Mouse (Mus musculus) embryonic facial prominence, embryonic 14.5 days (tissue): ENCODE data around the gene Dtx2. TPM values are rescaled to one million over a fixed set of nuclear protein-coding genes. Genes with fewer than 3 reads are reported as not detected.
A peak's percentile ranks its signal among the peaks of the same experiment; 100 is the strongest.
"Not testable (repeated sequence)": the region's sequence is repeated elsewhere in the genome, so short reads cannot be mapped to it uniquely, and the experiment has no call there.

ENCODE experiments used
- ATAC-seq: fragments of 200-750 bp; cut with Nextera tagmentation; 2 replicates; pipeline ENCODE4 v1.8.0; 2017; ENCODE audit warnings: low read depth, moderate number of reproducible peaks, moderate TSS enrichment
- DNase-seq: peaks from one replicate; pipeline ENCODE4 v3.0.0-alpha.2; 2015; ENCODE audit warnings: low spot score
- H3K27ac ChIP-seq: fragments of 300-500 bp; sonication (generic); replicated peaks from 2 replicates; pipeline ENCODE4 v1.5.1; 2014; ENCODE audit warnings: low read depth, mild to moderate bottlenecking, low read length, moderate library complexity
- H3K27me3 ChIP-seq: fragments of 300-500 bp; sonication (generic); replicated peaks from 2 replicates; pipeline ENCODE4 v1.6.1; 2014; ENCODE audit warnings: low read length; ENCODE audit not compliant: control insufficient read depth, insufficient read depth
- H3K36me3 ChIP-seq: fragments of 300-500 bp; sonication (generic); 2 replicates; pipeline ENCODE4 v1.6.1; 2014; ENCODE audit warnings: low read length, mixed read lengths; ENCODE audit not compliant: control insufficient read depth, insufficient read depth
- H3K4me1 ChIP-seq: fragments of 300-500 bp; sonication (generic); 2 replicates; pipeline ENCODE4 v1.6.1; 2014; ENCODE audit warnings: antibody characterized with exemption, low read length; ENCODE audit not compliant: control insufficient read depth, insufficient read depth
- H3K4me2 ChIP-seq: fragments of 300-500 bp; sonication (generic); 2 replicates; pipeline ENCODE4 v1.6.1; 2014; ENCODE audit warnings: low read depth, mild to moderate bottlenecking, low read length, moderate library complexity, mixed read lengths
- H3K4me3 ChIP-seq: fragments of 300-500 bp; sonication (generic); 2 replicates; pipeline ENCODE4 v1.5.1; 2014; ENCODE audit warnings: low read depth, mild to moderate bottlenecking, low read length
- H3K9ac ChIP-seq: fragments of 300-500 bp; sonication (generic); 2 replicates; pipeline ENCODE4 v1.6.1; 2014; ENCODE audit warnings: low read depth, mild to moderate bottlenecking, low read length, moderate library complexity, mixed read lengths
- H3K9me3 ChIP-seq: fragments of 300-500 bp; sonication (generic); 2 replicates; pipeline ENCODE4 v1.6.1; 2016; ENCODE audit warnings: low read length; ENCODE audit not compliant: control insufficient read depth
- WGBS: fragments of 180-500 bp; shearing (Covaris S2); extraction: QIAGEN DNeasy Blood & Tissue Kit; methylation state at CpG from one replicate; pipeline ENCODE4 v1.1.7; 2014; 5-methylcytosine and 5-hydroxymethylcytosine counted together
- polyA plus RNA-seq: library from polyadenylated mRNA; unstranded; fragments of >200 nt; fragmentation: Nextera tagmentation; extraction: Ambion mirVana; gene quantifications from 2 replicates; pipeline ENCODE4 v1.2.1, GENCODE M21; 2014

Dtx2 gene
- polyA plus RNA-seq, 1 experiment from 2014 or later, result 25.2 TPM

DNA sequence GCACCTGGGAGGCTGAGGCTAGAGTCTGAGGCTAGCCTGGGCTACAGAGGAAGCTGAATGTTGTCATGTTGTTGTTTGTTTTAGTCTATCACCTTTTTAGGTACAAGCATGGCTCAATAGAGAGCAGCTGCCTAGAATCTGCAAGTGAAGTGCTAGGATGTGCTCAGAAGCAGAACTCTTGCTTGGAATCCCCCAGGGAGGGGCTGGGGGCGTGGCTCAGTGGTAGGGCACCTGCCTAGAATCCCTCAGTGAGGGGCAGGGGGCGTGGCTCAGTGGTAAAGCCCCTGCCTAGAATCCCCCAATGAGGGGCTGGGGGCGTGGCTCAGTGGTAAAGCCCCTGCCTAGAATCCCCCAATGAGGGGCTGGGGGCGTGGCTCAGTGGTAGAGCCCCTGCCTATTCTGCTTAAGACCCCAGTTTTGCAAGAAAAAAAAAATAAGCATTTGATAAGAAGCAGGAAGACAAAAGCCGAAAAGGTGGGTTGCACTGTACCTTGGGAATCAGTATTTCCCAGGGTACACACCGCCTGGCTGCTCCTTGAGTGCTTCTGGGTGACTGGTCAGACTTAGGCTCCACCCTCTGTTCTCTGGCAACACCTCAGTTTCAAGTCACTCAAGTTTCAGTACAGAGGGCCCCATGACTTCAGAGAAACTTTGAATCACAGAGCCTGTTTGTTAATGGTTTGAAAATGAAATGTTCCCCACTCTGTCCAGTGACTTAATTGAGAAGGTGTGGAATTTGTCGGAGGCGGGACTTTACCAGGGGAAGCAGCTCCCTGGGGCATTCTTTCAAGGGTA is 58.5 kb downstream of the Dtx2 start:
- no peak for ATAC-seq

DNA sequence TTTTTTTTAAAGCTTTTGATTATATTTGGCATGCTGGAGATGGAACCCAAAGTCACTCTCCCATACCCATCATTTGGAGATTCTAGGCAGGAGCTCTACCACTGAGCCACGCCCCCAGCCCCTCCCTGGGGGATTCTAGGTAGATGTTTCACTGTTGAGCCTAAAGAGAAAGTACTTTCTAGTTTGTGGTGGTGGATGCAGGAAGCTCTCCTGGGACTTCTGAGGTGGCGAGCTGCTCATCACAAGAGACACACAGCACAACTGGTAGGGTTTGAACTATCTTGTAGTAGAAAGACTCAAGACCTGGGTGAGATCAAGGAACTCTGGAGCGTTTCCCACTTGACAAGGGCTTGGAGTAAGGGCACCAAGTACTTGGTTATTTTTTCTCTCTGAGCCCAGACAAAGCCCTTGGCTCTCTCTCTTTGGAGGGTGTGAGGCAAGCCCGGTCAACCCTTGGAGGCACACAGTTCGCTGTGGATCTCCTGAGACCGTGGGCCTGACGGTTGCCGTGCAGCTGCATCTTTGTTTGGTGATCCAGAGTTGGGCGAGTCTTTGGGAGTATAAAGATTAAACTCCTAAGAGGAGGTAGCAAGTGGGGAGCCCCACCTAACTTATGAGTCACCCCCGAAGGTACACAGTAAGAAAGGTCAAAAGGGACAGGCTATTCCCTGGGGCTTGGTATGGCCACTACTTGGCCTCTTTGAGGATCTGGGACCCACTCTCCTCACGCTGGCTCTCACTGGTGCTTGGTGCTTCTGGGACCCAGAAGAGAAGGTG is 59.9 kb downstream of the Dtx2 start, which contains the start of gene Upk3bl:
Gene Upk3bl, plus strand, starts transcription at position 192 of the 777 bp plus-strand sequence.
- DNase-seq (no peak), ATAC-seq (no peak)
- Histone ChIP-seq H3K4me2 (no peak within 1 kb of the TSS), H3K36me3 (no peaks in the 10 kb centered on the region), H3K4me1 (peaks cover 9% of the 10 kb centered on the region), H3K9me3 (no peaks in the 10 kb centered on the region), H3K4me3 (no peak within 1 kb of the TSS), H3K27me3 (no peaks in the 10 kb centered on the region), H3K9ac (no peak within 1 kb of the TSS), H3K27ac (no peak within 1 kb of the TSS)
- WGBS, result 87% methylated on average over 10 of the region's 11 CpGs

More for the DNA sequence above, 58.5 kb downstream of the Dtx2 start:
- DNase-seq, result peak; percentile 19
- 72% methylated on average over 8 of the region's 8 CpGs for WGBS
- Histone ChIP-seq H3K36me3 (no peaks in the 10 kb centered on the region), H3K4me3 (no peak overlapping the region), H3K27ac (no peak overlapping the region), H3K4me1 (peaks cover 9% of the 10 kb centered on the region), H3K4me2 (no peak overlapping the region), H3K9me3 (no peaks in the 10 kb centered on the region), H3K9ac (no peak overlapping the region), H3K27me3 (no peaks in the 10 kb centered on the region)

DNA sequence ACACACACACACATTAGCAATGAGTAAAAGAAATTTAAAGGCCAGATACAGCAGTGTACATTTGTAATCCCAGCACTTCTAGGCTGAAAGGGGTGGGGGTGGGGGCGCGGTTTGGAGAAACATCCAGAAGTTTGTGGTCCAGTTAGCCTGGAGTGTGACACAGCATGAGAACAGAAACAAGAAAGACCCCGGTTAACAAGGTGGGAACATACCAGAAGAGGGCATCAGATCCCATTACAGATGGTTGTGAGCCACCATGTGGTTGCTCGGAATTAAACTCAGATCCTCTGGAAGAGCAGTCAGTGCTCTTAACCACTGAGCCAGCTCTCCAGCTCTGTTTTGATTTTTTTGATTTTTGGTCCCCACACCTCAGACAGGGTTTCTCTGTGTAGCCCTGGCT is 61.5 kb downstream of the Dtx2 start:
- Histone ChIP-seq H3K27ac (no peak overlapping the region), H3K9ac (no peak overlapping the region), H3K9me3 (no peaks in the 10 kb centered on the region), H3K36me3 (no peaks in the 10 kb centered on the region), H3K4me1 (peaks cover 9% of the 10 kb centered on the region), H3K27me3 (no peaks in the 10 kb centered on the region), H3K4me3 (no peak overlapping the region), H3K4me2 (no peak overlapping the region)
- 41% methylated on average over 4 of the region's 4 CpGs for WGBS
- ATAC-seq (no peak), DNase-seq (no peak)

DNA sequence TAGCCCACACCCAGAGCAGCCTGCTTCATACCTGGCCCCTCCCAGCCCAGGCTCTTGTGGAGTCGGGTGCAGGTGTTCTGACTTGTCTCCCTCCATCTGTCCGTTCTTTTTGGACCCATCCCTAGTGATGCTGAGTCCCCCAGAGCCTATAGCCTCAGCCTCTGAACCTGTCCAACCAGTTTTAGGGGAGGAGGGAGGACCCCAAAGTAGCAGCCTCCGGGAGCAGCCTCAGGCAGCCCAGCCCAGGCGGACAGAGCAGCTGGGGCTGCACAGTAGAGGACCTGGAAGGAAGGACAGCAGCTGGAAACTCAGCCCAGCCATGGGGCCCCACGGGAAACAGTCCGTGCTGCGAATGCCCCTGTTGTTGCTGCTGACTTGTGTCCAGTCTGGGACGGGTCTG is 62.5 kb downstream of the Dtx2 start:
- no peak overlapping the region for H3K27ac ChIP-seq
- peak; percentile 48 for DNase-seq
- H3K9ac ChIP-seq, result no peak overlapping the region
- H3K36me3 ChIP-seq, result no peaks in the 10 kb centered on the region
- 16% methylated on average over 8 of the region's 8 CpGs for WGBS
- H3K27me3 ChIP-seq, result no peaks in the 10 kb centered on the region
- H3K4me1 ChIP-seq, result peaks cover under 1% of the 10 kb centered on the region; the same call in 1 of the 2 replicates
- 0 out of 2 replicates have a peak overlapping the region, but pooled peaks have one; percentile 8 for H3K4me2 ChIP-seq
- H3K4me3 ChIP-seq, result no peak overlapping the region
- peak; percentile 83 for ATAC-seq
- H3K9me3 ChIP-seq, result no peaks in the 10 kb centered on the region

DNA sequence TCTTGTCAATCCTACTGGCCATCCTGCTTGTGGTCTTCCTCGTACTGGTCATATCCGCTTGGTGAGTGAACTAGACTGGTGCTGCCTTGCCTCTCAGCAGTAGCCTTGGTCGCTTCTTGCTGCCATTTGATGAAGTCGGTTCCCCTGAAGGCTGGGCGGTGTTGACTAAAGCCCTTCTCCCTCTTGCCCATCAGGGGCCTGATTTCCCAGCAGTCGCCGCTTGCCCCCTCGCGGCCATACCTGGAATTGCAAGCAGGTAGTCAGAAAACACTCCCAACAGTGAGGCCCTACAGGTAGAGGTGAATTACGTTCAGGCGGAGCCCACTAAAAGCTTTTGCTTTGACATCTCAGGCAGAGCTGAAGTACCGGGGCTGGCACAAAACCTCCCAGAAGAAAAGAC is 67.0 kb downstream of the Dtx2 start:
- Histone ChIP-seq H3K4me1 (no peaks in the 10 kb centered on the region), H3K27me3 (no peaks in the 10 kb centered on the region), H3K4me2 (no peak overlapping the region), H3K4me3 (no peak overlapping the region), H3K36me3 (no peaks in the 10 kb centered on the region), H3K9me3 (no peaks in the 10 kb centered on the region), H3K27ac (no peak overlapping the region), H3K9ac (no peak overlapping the region)
- ATAC-seq, result peak; percentile 38; the same call in 1 of the 2 replicates
- 11% methylated on average over 12 of the region's 12 CpGs for WGBS
- DNase-seq, result peak; percentile 67

DNA sequence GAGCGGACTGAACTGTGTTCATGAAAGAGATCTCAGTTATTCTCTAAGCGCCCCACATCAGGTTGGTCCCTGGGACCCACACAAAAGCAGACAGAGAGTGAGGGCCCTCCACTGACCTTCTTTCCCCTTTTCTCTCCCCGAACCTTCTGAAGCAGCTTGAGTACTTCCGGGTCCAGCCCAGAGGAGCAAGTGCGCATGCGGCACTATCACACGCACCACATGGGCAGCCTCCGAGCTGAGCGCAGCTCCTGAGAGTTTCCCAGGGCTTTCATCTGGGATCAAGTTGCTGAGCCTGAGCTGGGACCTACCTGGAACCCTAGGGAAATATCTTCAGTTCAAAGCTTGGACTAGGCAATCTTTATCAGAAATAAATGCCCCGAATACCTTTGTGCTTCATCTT is 69.3 kb downstream of the Dtx2 start:
- H3K9ac ChIP-seq, result no peak overlapping the region
- H3K36me3 ChIP-seq, result no peaks in the 10 kb centered on the region
- H3K27me3 ChIP-seq, result no peaks in the 10 kb centered on the region
- DNase-seq (no peak), ATAC-seq (no peak)
- no peak overlapping the region for H3K4me2 ChIP-seq
- WGBS, result 87% methylated on average over 10 of the region's 10 CpGs
- no peaks in the 10 kb centered on the region for H3K9me3 ChIP-seq
- H3K4me3 ChIP-seq, result no peak overlapping the region
- H3K4me1 ChIP-seq, result no peaks in the 10 kb centered on the region
- no peak overlapping the region for H3K27ac ChIP-seq

DNA sequence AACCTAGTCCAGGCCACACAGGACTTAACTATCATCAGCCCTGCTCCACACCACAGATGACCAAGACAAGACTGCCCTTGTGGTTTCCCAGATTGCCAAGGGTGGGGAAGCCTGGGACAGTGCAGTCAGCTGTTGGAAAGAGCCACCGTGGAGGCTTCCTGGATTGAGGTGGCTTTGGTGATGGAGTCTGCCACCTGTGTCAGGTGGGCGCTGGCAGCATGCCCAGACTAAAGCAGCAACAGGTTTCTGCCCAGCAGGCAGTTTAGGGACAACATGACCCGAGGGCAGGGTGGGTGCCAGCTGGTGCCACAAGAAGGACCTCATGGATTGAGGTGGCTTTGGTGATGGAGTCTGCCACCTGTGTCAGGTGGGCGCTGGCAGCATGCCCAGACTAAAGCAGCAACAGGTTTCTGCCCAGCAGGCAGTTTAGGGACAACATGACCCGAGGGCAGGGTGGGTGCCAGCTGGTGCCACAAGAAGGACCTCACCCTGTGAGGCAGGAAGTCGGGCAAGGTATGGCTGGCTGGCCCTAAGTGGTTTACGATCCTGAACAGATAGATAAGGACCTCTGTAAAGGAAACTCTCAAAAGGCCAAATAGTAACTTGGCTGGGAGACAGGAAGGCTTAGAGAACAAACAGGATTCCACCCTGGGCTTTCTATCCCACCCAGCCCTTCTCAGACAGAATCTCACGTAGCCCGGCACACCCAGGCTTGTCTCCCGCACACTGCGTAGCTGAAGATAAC is 72.0 kb downstream of the Dtx2 start:
- not testable (repeated sequence) for DNase-seq, ATAC-seq, H3K4me1 ChIP-seq, H3K27ac ChIP-seq, H3K27me3 ChIP-seq, H3K36me3 ChIP-seq, H3K4me2 ChIP-seq, H3K9ac ChIP-seq, H3K9me3 ChIP-seq, H3K4me3 ChIP-seq
- WGBS, result 77% methylated on average over 10 of the region's 11 CpGs

DNA sequence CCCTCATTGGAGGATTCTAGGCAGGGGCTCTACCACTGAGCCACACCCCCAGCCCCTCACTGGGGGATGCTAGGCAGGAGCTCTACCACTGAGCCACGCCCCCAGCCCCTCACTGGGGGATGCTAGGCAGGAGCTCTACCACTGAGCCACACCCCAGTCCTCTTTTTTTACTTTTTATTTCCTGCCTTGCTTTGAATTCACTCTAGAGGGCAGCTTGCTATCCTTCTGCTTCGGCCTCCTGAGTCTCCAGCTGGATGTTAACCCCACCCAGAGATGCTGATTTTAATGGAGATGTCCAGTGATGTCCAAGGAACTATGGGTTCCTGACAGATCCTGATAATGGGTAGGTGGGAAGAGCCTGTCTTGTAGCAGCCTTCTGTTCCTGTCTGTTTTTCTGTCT is 74.8 kb downstream of the Dtx2 start:
- Histone ChIP-seq H3K9me3 (no peaks in the 10 kb centered on the region), H3K36me3 (no peaks in the 10 kb centered on the region), H3K4me2 (no peak overlapping the region), H3K4me1 (no peaks in the 10 kb centered on the region), H3K9ac (no peak overlapping the region), H3K27me3 (no peaks in the 10 kb centered on the region), H3K4me3 (no peak overlapping the region), H3K27ac (no peak overlapping the region)
- DNase-seq (no peak), ATAC-seq (no peak)
- 70% methylated on average over 2 of the region's 2 CpGs for WGBS
